Mouse (Mus musculus): ENCODE data around the gene Cdh13.

GRCm38 (mm10) chr8:118741781-118742180 lies 458.2 kb downstream of the Cdh13 start:
- TF ChIP-seq POLR2AphosphoS2 (IDR thresholded peaks at IDR 0.05; ENCODE audit: insufficient read length, low read depth) (no peak), POLR2A (IDR thresholded peaks at IDR 0.05; ENCODE audit: insufficient read length, low read depth) (no peak)

Data from myocyte (in vitro differentiated cells).